Mouse (Mus musculus): ENCODE measurements around the gene Mapk10. TPM values are rescaled to one million over a fixed set of nuclear protein-coding genes. Genes with fewer than 3 reads are reported as not detected.

The Mapk10 gene
- polyA plus RNA-seq, 1 experiment from 2014 or later, result 82.3 TPM

- H3K36me3 ChIP-seq, result no peaks in the 10 kb centered on the region
- H3K9ac ChIP-seq, result no peak overlapping the region
- H3K4me2 ChIP-seq, result no peak overlapping the region
- H3K27ac ChIP-seq (replicated peaks), result peak overlapping the region; percentile 38; the same call in 1 of the 2 replicates
- 68% methylated on average over 7 of the region's 7 CpGs for WGBS
- peaks cover 5% of the 10 kb centered on the region for H3K9me3 ChIP-seq
- no peaks in the 10 kb centered on the region for H3K27me3 ChIP-seq
- peaks cover 33% of the 10 kb centered on the region for H3K4me1 ChIP-seq (replicated peaks)
- ATAC-seq (ENCODE audit: low read depth), result no peak
- no peak overlapping the region for H3K4me3 ChIP-seq
Measured at GRCm38 (mm10) chr5:103022504-103023172, 188.5 kb downstream of the Mapk10 start.

- Histone ChIP-seq H3K4me2 (no peak overlapping the region), H3K27ac (replicated peaks) (no peak overlapping the region; the same call in 1 of the 2 replicates), H3K4me1 (replicated peaks) (peaks cover 33% of the 10 kb centered on the region), H3K27me3 (no peaks in the 10 kb centered on the region), H3K9me3 (peaks cover 5% of the 10 kb centered on the region), H3K36me3 (no peaks in the 10 kb centered on the region), H3K9ac (no peak overlapping the region), H3K4me3 (no peak overlapping the region)
- 65% methylated on average over 8 of the region's 8 CpGs for WGBS
- 0 out of 2 replicates have a peak, but pooled peaks have one; percentile 38 for ATAC-seq (ENCODE audit: low read depth)
Measured at GRCm38 (mm10) chr5:103021479-103021878, 189.7 kb downstream of the Mapk10 start.

- no peak overlapping the region for H3K4me2 ChIP-seq
- H3K27ac ChIP-seq (replicated peaks), result peak overlapping the region; percentile 59
- H3K9me3 ChIP-seq, result peaks cover 5% of the 10 kb centered on the region
- no peak overlapping the region for H3K4me3 ChIP-seq
- H3K9ac ChIP-seq, result no peak overlapping the region
- no peaks in the 10 kb centered on the region for H3K27me3 ChIP-seq
- WGBS, result 21% methylated on average over 3 of the region's 3 CpGs
- peak; percentile 78 for ATAC-seq (ENCODE audit: low read depth)
- H3K36me3 ChIP-seq, result no peaks in the 10 kb centered on the region
- H3K4me1 ChIP-seq (replicated peaks), result peaks cover 33% of the 10 kb centered on the region
Measured at GRCm38 (mm10) chr5:103020954-103021353, 190.2 kb downstream of the Mapk10 start.

GRCm38 (mm10) chr5:103020127-103020526 is 191.0 kb downstream of the Mapk10 start:
- ATAC-seq (ENCODE audit: low read depth), result no peak
- peaks cover 5% of the 10 kb centered on the region for H3K9me3 ChIP-seq
- H3K4me1 ChIP-seq (replicated peaks), result peaks cover 33% of the 10 kb centered on the region
- H3K36me3 ChIP-seq, result no peaks in the 10 kb centered on the region
- 65% methylated on average over 5 of the region's 5 CpGs for WGBS
- no peak overlapping the region for H3K27ac ChIP-seq (replicated peaks)
- no peak overlapping the region for H3K4me3 ChIP-seq
- no peaks in the 10 kb centered on the region for H3K27me3 ChIP-seq
- H3K4me2 ChIP-seq, result no peak overlapping the region
- H3K9ac ChIP-seq, result no peak overlapping the region

GRCm38 (mm10) chr5:103017637-103018036 is 193.5 kb downstream of the Mapk10 start:
- ATAC-seq (ENCODE audit: low read depth), result no peak
- H3K4me1 ChIP-seq (replicated peaks), result peaks cover 28% of the 10 kb centered on the region
- no peaks in the 10 kb centered on the region for H3K27me3 ChIP-seq
- H3K4me3 ChIP-seq, result no peak overlapping the region
- no peak overlapping the region for H3K4me2 ChIP-seq
- H3K27ac ChIP-seq (replicated peaks), result no peak overlapping the region
- H3K9ac ChIP-seq, result no peak overlapping the region
- H3K36me3 ChIP-seq, result no peaks in the 10 kb centered on the region
- no peaks in the 10 kb centered on the region for H3K9me3 ChIP-seq
- 83% methylated on average over 7 of the region's 7 CpGs for WGBS

GRCm38 (mm10) chr5:103014309-103014708 is 196.8 kb downstream of the Mapk10 start:
- peaks cover 20% of the 10 kb centered on the region for H3K4me1 ChIP-seq (replicated peaks)
- no peak overlapping the region for H3K9ac ChIP-seq
- no peaks in the 10 kb centered on the region for H3K27me3 ChIP-seq
- no peak overlapping the region for H3K27ac ChIP-seq (replicated peaks)
- no peak overlapping the region for H3K4me3 ChIP-seq
- peak; percentile 27; the same call in 1 of the 2 replicates for ATAC-seq (ENCODE audit: low read depth)
- 84% methylated on average over 4 of the region's 4 CpGs for WGBS
- no peaks in the 10 kb centered on the region for H3K36me3 ChIP-seq
- H3K9me3 ChIP-seq, result no peaks in the 10 kb centered on the region
- H3K4me2 ChIP-seq, result no peak overlapping the region

- 80% methylated on average over 4 of the region's 4 CpGs for WGBS
- no peak for ATAC-seq (ENCODE audit: low read depth)
- H3K36me3 ChIP-seq, result no peaks in the 10 kb centered on the region
Measured at GRCm38 (mm10) chr5:103008894-103009293, 202.2 kb downstream of the Mapk10 start.

GRCm38 (mm10) chr5:103002116-103002515 is 209.0 kb downstream of the Mapk10 start:
- no peaks in the 10 kb centered on the region for H3K27me3 ChIP-seq
- no peak for ATAC-seq (ENCODE audit: low read depth)
- no peaks in the 10 kb centered on the region for H3K9me3 ChIP-seq
- no peaks in the 10 kb centered on the region for H3K36me3 ChIP-seq
- no peak overlapping the region for H3K4me3 ChIP-seq
- H3K9ac ChIP-seq, result no peak overlapping the region
- 51% methylated on average over 7 of the region's 7 CpGs for WGBS
- H3K4me2 ChIP-seq, result no peak overlapping the region
- H3K4me1 ChIP-seq (replicated peaks), result 0 out of 2 replicates have a peak, but pooled peaks cover 5% of the 10 kb centered on the region
- H3K27ac ChIP-seq (replicated peaks), result no peak overlapping the region

More at GRCm38 (mm10) chr5:103008894-103009293, 202.2 kb downstream of the Mapk10 start:
- Histone ChIP-seq H3K4me3 (no peak overlapping the region), H3K27me3 (no peaks in the 10 kb centered on the region), H3K4me1 (replicated peaks) (peaks cover 16% of the 10 kb centered on the region; the same call in 1 of the 2 replicates), H3K27ac (replicated peaks) (no peak overlapping the region), H3K4me2 (no peak overlapping the region), H3K9me3 (no peaks in the 10 kb centered on the region), H3K9ac (no peak overlapping the region)

GRCm38 (mm10) chr5:103000572-103000971 is 210.6 kb downstream of the Mapk10 start:
- 89% methylated on average over 6 of the region's 6 CpGs for WGBS
- no peaks in the 10 kb centered on the region for H3K27me3 ChIP-seq
- H3K9ac ChIP-seq, result no peak overlapping the region
- no peaks in the 10 kb centered on the region for H3K9me3 ChIP-seq
- no peak overlapping the region for H3K4me2 ChIP-seq
- no peaks in the 10 kb centered on the region for H3K36me3 ChIP-seq
- H3K27ac ChIP-seq (replicated peaks), result no peak overlapping the region
- ATAC-seq (ENCODE audit: low read depth), result no peak
- H3K4me3 ChIP-seq, result no peak overlapping the region
- 0 out of 2 replicates have a peak, but pooled peaks cover 5% of the 10 kb centered on the region for H3K4me1 ChIP-seq (replicated peaks)

- Histone ChIP-seq H3K4me1 (replicated peaks) (0 out of 2 replicates have a peak, but pooled peaks cover 5% of the 10 kb centered on the region), H3K4me3 (no peak overlapping the region), H3K4me2 (no peak overlapping the region), H3K27ac (replicated peaks) (no peak overlapping the region), H3K9me3 (no peaks in the 10 kb centered on the region), H3K36me3 (no peaks in the 10 kb centered on the region), H3K9ac (no peak overlapping the region), H3K27me3 (no peaks in the 10 kb centered on the region)
- WGBS, result 86% methylated on average over 7 of the region's 7 CpGs
- ATAC-seq (ENCODE audit: low read depth), result no peak
Measured at GRCm38 (mm10) chr5:102998524-102998923, 212.6 kb downstream of the Mapk10 start.

GRCm38 (mm10) chr5:102997907-102998306 is 213.2 kb downstream of the Mapk10 start:
- ATAC-seq (ENCODE audit: low read depth), result no peak
- no peaks in the 10 kb centered on the region for H3K36me3 ChIP-seq
- WGBS, result 80% methylated on average over 11 of the region's 11 CpGs
- H3K4me1 ChIP-seq (replicated peaks), result 0 out of 2 replicates have a peak, but pooled peaks cover 5% of the 10 kb centered on the region
- H3K27me3 ChIP-seq, result no peaks in the 10 kb centered on the region
- H3K4me2 ChIP-seq, result no peak overlapping the region
- H3K9me3 ChIP-seq, result no peaks in the 10 kb centered on the region
- H3K9ac ChIP-seq, result no peak overlapping the region
- no peak overlapping the region for H3K27ac ChIP-seq (replicated peaks)
- no peak overlapping the region for H3K4me3 ChIP-seq

GRCm38 (mm10) chr5:102996331-102996730 is 214.8 kb downstream of the Mapk10 start:
- ATAC-seq (ENCODE audit: low read depth), result no peak
- Histone ChIP-seq H3K4me1 (replicated peaks) (no peaks in the 10 kb centered on the region), H3K27me3 (no peaks in the 10 kb centered on the region), H3K4me3 (no peak overlapping the region), H3K4me2 (no peak overlapping the region), H3K27ac (replicated peaks) (no peak overlapping the region), H3K9me3 (no peaks in the 10 kb centered on the region), H3K36me3 (no peaks in the 10 kb centered on the region), H3K9ac (no peak overlapping the region)
- WGBS, result 91% methylated on average over 7 of the region's 7 CpGs

GRCm38 (mm10) chr5:102995928-102996327 is 215.2 kb downstream of the Mapk10 start:
- no peaks in the 10 kb centered on the region for H3K27me3 ChIP-seq
- H3K36me3 ChIP-seq, result no peaks in the 10 kb centered on the region
- H3K4me1 ChIP-seq (replicated peaks), result no peaks in the 10 kb centered on the region
- H3K9ac ChIP-seq, result no peak overlapping the region
- no peak overlapping the region for H3K4me3 ChIP-seq
- H3K27ac ChIP-seq (replicated peaks), result no peak overlapping the region
- H3K4me2 ChIP-seq, result no peak overlapping the region
- H3K9me3 ChIP-seq, result no peaks in the 10 kb centered on the region
- ATAC-seq (ENCODE audit: low read depth), result no peak

Measured in neural tube, embryonic 13.5 days (tissue).